Mouse (Mus musculus): ENCODE measurements around the gene Defb28. TPM values are rescaled to one million over a fixed set of nuclear protein-coding genes. Genes with fewer than 3 reads are reported as not detected.

The Defb28 gene
- not detected in 2 replicates for polyA plus RNA-seq (2015; fragmentation: Nextera tagmentation; extraction: Ambion mirVana)

- Histone ChIP-seq H3K9ac (no peak within 1 kb of the TSS), H3K9me3 (no peaks in the 10 kb centered on the region), H3K4me1 (no peaks in the 10 kb centered on the region), H3K27ac (replicated peaks) (no peak within 1 kb of the TSS), H3K4me2 (no peak within 1 kb of the TSS), H3K4me3 (no peak within 1 kb of the TSS), H3K36me3 (no peaks in the 10 kb centered on the region), H3K27me3 (replicated peaks) (no peaks in the 10 kb centered on the region)
- no peak for ATAC-seq (ENCODE audit: extremely low read depth, insufficient number of reproducible peaks, low FRiP score, low TSS enrichment)
- WGBS = 67% methylated on average over 4 of the region's 4 CpGs
Observed at GRCm38 (mm10) chr2:152517981-152518380, at the start of gene Defb28. Defb28 (plus strand) TSS chr2:152518255.

- H3K27me3 ChIP-seq (replicated peaks) = peaks cover 6% of the 10 kb centered on the region; the same call in 1 of the 2 replicates
- no peak for ATAC-seq (ENCODE audit: extremely low read depth, insufficient number of reproducible peaks, low FRiP score, low TSS enrichment)
- no peaks in the 10 kb centered on the region for H3K4me1 ChIP-seq
- WGBS = 28% methylated on average over 7 of the region's 7 CpGs
- H3K4me3 ChIP-seq = no peak overlapping the region
- H3K9me3 ChIP-seq = no peaks in the 10 kb centered on the region
- H3K27ac ChIP-seq (replicated peaks) = no peak overlapping the region
- no peak overlapping the region for H3K4me2 ChIP-seq
- H3K9ac ChIP-seq = no peak overlapping the region
- no peaks in the 10 kb centered on the region for H3K36me3 ChIP-seq
Observed at GRCm38 (mm10) chr2:152470973-152471372, 47.1 kb upstream of the Defb28 start.

GRCm38 (mm10) chr2:152472434-152472833, 45.6 kb upstream of the Defb28 start:
- H3K9ac ChIP-seq = no peak overlapping the region
- ATAC-seq (ENCODE audit: extremely low read depth, insufficient number of reproducible peaks, low FRiP score, low TSS enrichment) = no peak

GRCm38 (mm10) chr2:152476763-152477162, 41.3 kb upstream of the Defb28 start, which contains the start of gene Defb20:
Defb20 (plus strand) TSS chr2:152477063.
- Histone ChIP-seq H3K4me3 (no peak within 1 kb of the TSS), H3K27me3 (replicated peaks) (peaks cover 7% of the 10 kb centered on the region; the same call in 1 of the 2 replicates), H3K4me1 (no peaks in the 10 kb centered on the region), H3K27ac (replicated peaks) (no peak within 1 kb of the TSS), H3K9me3 (no peaks in the 10 kb centered on the region), H3K4me2 (no peak within 1 kb of the TSS), H3K36me3 (no peaks in the 10 kb centered on the region), H3K9ac (no peak within 1 kb of the TSS)
- no peak for ATAC-seq (ENCODE audit: extremely low read depth, insufficient number of reproducible peaks, low FRiP score, low TSS enrichment)
- WGBS = 52% methylated on average over 2 of the region's 2 CpGs

More at GRCm38 (mm10) chr2:152472434-152472833, 45.6 kb upstream of the Defb28 start:
- Histone ChIP-seq H3K4me2 (no peak overlapping the region), H3K4me3 (no peak overlapping the region), H3K27ac (replicated peaks) (no peak overlapping the region), H3K27me3 (replicated peaks) (peaks cover 10% of the 10 kb centered on the region; the same call in 1 of the 2 replicates), H3K4me1 (no peaks in the 10 kb centered on the region), H3K36me3 (no peaks in the 10 kb centered on the region), H3K9me3 (no peaks in the 10 kb centered on the region)
- 17% methylated on average over 3 of the region's 3 CpGs for WGBS

GRCm38 (mm10) chr2:152480881-152481280, 37.2 kb upstream of the Defb28 start:
- H3K4me3 ChIP-seq = no peak overlapping the region
- no peaks in the 10 kb centered on the region for H3K36me3 ChIP-seq
- no peak overlapping the region for H3K27ac ChIP-seq (replicated peaks)
- ATAC-seq (ENCODE audit: extremely low read depth, insufficient number of reproducible peaks, low FRiP score, low TSS enrichment) = no peak
- no peaks in the 10 kb centered on the region for H3K4me1 ChIP-seq
- WGBS = 62% methylated on average over 3 of the region's 3 CpGs
- no peak overlapping the region for H3K9ac ChIP-seq
- H3K4me2 ChIP-seq = no peak overlapping the region
- H3K9me3 ChIP-seq = no peaks in the 10 kb centered on the region
- 0 out of 2 replicates have a peak, but pooled peaks cover 3% of the 10 kb centered on the region for H3K27me3 ChIP-seq (replicated peaks)

GRCm38 (mm10) chr2:152481726-152482125, 36.3 kb upstream of the Defb28 start:
- ATAC-seq (ENCODE audit: extremely low read depth, insufficient number of reproducible peaks, low FRiP score, low TSS enrichment) = no peak
- Histone ChIP-seq H3K4me3 (no peak overlapping the region), H3K9me3 (no peaks in the 10 kb centered on the region), H3K27me3 (replicated peaks) (0 out of 2 replicates have a peak, but pooled peaks cover 3% of the 10 kb centered on the region), H3K36me3 (no peaks in the 10 kb centered on the region), H3K4me1 (no peaks in the 10 kb centered on the region), H3K9ac (no peak overlapping the region), H3K27ac (replicated peaks) (no peak overlapping the region), H3K4me2 (no peak overlapping the region)
- 77% methylated on average over 7 of the region's 7 CpGs for WGBS

- no peak overlapping the region for H3K4me3 ChIP-seq
- WGBS = 68% methylated on average over 2 of the region's 2 CpGs
- H3K27ac ChIP-seq (replicated peaks) = no peak overlapping the region
- ATAC-seq (ENCODE audit: extremely low read depth, insufficient number of reproducible peaks, low FRiP score, low TSS enrichment) = no peak
- no peaks in the 10 kb centered on the region for H3K36me3 ChIP-seq
- H3K27me3 ChIP-seq (replicated peaks) = no peaks in the 10 kb centered on the region
- H3K9ac ChIP-seq = no peak overlapping the region
- no peak overlapping the region for H3K4me2 ChIP-seq
- H3K9me3 ChIP-seq = peaks cover 3% of the 10 kb centered on the region; the same call in 1 of the 2 replicates
- no peaks in the 10 kb centered on the region for H3K4me1 ChIP-seq
Observed at GRCm38 (mm10) chr2:152487024-152487423, 31.0 kb upstream of the Defb28 start.

GRCm38 (mm10) chr2:152490038-152490437, 28.0 kb upstream of the Defb28 start, which contains the start of gene Defb22:
Defb22 (minus strand) TSS chr2:152490138.
- Histone ChIP-seq H3K36me3 (no peaks in the 10 kb centered on the region), H3K4me2 (no peak within 1 kb of the TSS), H3K9ac (no peak within 1 kb of the TSS), H3K9me3 (peaks cover 3% of the 10 kb centered on the region; the same call in 1 of the 2 replicates), H3K4me3 (no peak within 1 kb of the TSS), H3K4me1 (no peaks in the 10 kb centered on the region), H3K27me3 (replicated peaks) (no peaks in the 10 kb centered on the region), H3K27ac (replicated peaks) (no peak within 1 kb of the TSS)
- no peak for ATAC-seq (ENCODE audit: extremely low read depth, insufficient number of reproducible peaks, low FRiP score, low TSS enrichment)

GRCm38 (mm10) chr2:152493151-152493550, 24.9 kb upstream of the Defb28 start:
- no peak for ATAC-seq (ENCODE audit: extremely low read depth, insufficient number of reproducible peaks, low FRiP score, low TSS enrichment)
- Histone ChIP-seq H3K9me3 (no peaks in the 10 kb centered on the region), H3K27ac (replicated peaks) (no peak overlapping the region), H3K27me3 (replicated peaks) (no peaks in the 10 kb centered on the region), H3K4me2 (no peak overlapping the region), H3K4me3 (no peak overlapping the region), H3K36me3 (no peaks in the 10 kb centered on the region), H3K4me1 (no peaks in the 10 kb centered on the region), H3K9ac (no peak overlapping the region)
- WGBS = 59% methylated on average over 6 of the region's 6 CpGs

GRCm38 (mm10) chr2:152498020-152498419, 20.0 kb upstream of the Defb28 start:
- Histone ChIP-seq H3K36me3 (no peaks in the 10 kb centered on the region), H3K4me1 (peaks cover 10% of the 10 kb centered on the region; the same call in 1 of the 2 replicates), H3K27me3 (replicated peaks) (no peaks in the 10 kb centered on the region), H3K9me3 (no peaks in the 10 kb centered on the region), H3K27ac (replicated peaks) (no peak overlapping the region), H3K4me2 (no peak overlapping the region), H3K4me3 (no peak overlapping the region), H3K9ac (no peak overlapping the region)
- ATAC-seq (ENCODE audit: extremely low read depth, insufficient number of reproducible peaks, low FRiP score, low TSS enrichment) = no peak
- WGBS = 69% methylated on average over 6 of the region's 6 CpGs

- no peak overlapping the region for H3K4me3 ChIP-seq
- no peak overlapping the region for H3K9ac ChIP-seq
- no peaks in the 10 kb centered on the region for H3K27me3 ChIP-seq (replicated peaks)
- H3K4me2 ChIP-seq = no peak overlapping the region
- H3K4me1 ChIP-seq = peaks cover 10% of the 10 kb centered on the region; the same call in 1 of the 2 replicates
- 48% methylated on average over 7 of the region's 7 CpGs for WGBS
- no peaks in the 10 kb centered on the region for H3K36me3 ChIP-seq
- ATAC-seq (ENCODE audit: extremely low read depth, insufficient number of reproducible peaks, low FRiP score, low TSS enrichment) = no peak
- H3K27ac ChIP-seq (replicated peaks) = no peak overlapping the region
- no peaks in the 10 kb centered on the region for H3K9me3 ChIP-seq
Observed at GRCm38 (mm10) chr2:152500204-152500862, 17.7 kb upstream of the Defb28 start.

GRCm38 (mm10) chr2:152500863-152501229, 17.2 kb upstream of the Defb28 start:
- H3K4me2 ChIP-seq = no peak overlapping the region
- no peak overlapping the region for H3K9ac ChIP-seq
- no peaks in the 10 kb centered on the region for H3K36me3 ChIP-seq
- no peaks in the 10 kb centered on the region for H3K27me3 ChIP-seq (replicated peaks)
- 69% methylated on average over 6 of the region's 6 CpGs for WGBS
- no peaks in the 10 kb centered on the region for H3K9me3 ChIP-seq
- no peak overlapping the region for H3K27ac ChIP-seq (replicated peaks)
- H3K4me1 ChIP-seq = peaks cover 10% of the 10 kb centered on the region; the same call in 1 of the 2 replicates
- ATAC-seq (ENCODE audit: extremely low read depth, insufficient number of reproducible peaks, low FRiP score, low TSS enrichment) = no peak
- H3K4me3 ChIP-seq = no peak overlapping the region

Data from heart, embryonic 13.5 days (tissue).